Mouse (Mus musculus) lung, adult 2 months (tissue): ENCODE results near the gene Psmd7.

Experiments used
- CTCF ChIP-seq: fragments of 200-500 bp; IDR thresholded peaks from 2 replicates; pipeline ENCODE4 v1.5.1; 2011; ENCODE audit warnings: mild to moderate bottlenecking, low read length, control low read depth; ENCODE audit not compliant: insufficient read depth
- POLR2A ChIP-seq: fragments of 200-500 bp; IDR thresholded peaks from 2 replicates; pipeline ENCODE4 v1.6.1; 2011; ENCODE audit warnings: low read depth, mild to moderate bottlenecking, control low read depth, low read length, borderline replicate concordance; ENCODE audit errors: extremely low read depth

GRCm38 (mm10) chr8:107571486-107572135 is 16.7 kb downstream of the Psmd7 start:
- TF ChIP-seq CTCF (no peak), POLR2A (no peak)
